Mouse (Mus musculus) hindbrain, embryonic 11.5 days (tissue): ENCODE data around the gene Apoc3. TPM values are rescaled to one million over a fixed set of nuclear protein-coding genes. Genes with fewer than 3 reads are reported as not detected.

Source experiments
- ATAC-seq: fragments of 200-750 bp; cut with Nextera tagmentation; 2 replicates; pipeline ENCODE4 v1.8.0; 2017; ENCODE audit warnings: mild to moderate bottlenecking, moderate TSS enrichment, moderate library complexity; ENCODE audit not compliant: low FRiP score
- DNase-seq: peaks from one replicate; pipeline ENCODE4 v3.0.0-alpha.2; 2015; ENCODE audit warnings: low spot score
- H3K27ac ChIP-seq: fragments of 300-500 bp; sonication (generic); 2 replicates; pipeline ENCODE4 v1.5.1; 2014; ENCODE audit warnings: mild to moderate bottlenecking, low read depth, low read length
- H3K27me3 ChIP-seq: fragments of 300-500 bp; sonication (generic); 2 replicates; pipeline ENCODE4 v1.6.1; 2014; ENCODE audit warnings: mild to moderate bottlenecking, low read length, moderate library complexity, mixed read lengths; ENCODE audit not compliant: control insufficient read depth, insufficient read depth
- H3K36me3 ChIP-seq: fragments of 300-500 bp; sonication (generic); 2 replicates; pipeline ENCODE4 v1.6.1; 2014; ENCODE audit warnings: mild to moderate bottlenecking, low read length, moderate library complexity, mixed read lengths; ENCODE audit not compliant: control insufficient read depth, insufficient read depth
- H3K4me1 ChIP-seq: fragments of 300-500 bp; sonication (generic); replicated peaks from 2 replicates; pipeline ENCODE4 v1.6.1; 2014; ENCODE audit warnings: low read length, mixed read lengths; ENCODE audit not compliant: control insufficient read depth, insufficient read depth
- H3K4me2 ChIP-seq: fragments of 300-500 bp; sonication (generic); replicated peaks from 2 replicates; pipeline ENCODE4 v1.6.1; 2014; ENCODE audit warnings: mild to moderate bottlenecking, low read depth, low read length
- H3K4me3 ChIP-seq: fragments of 300-500 bp; sonication (generic); 2 replicates; pipeline ENCODE4 v1.5.1; 2014; ENCODE audit warnings: low read depth, low read length
- H3K9ac ChIP-seq: fragments of 300-500 bp; sonication (generic); 2 replicates; pipeline ENCODE4 v1.6.1; 2014; ENCODE audit warnings: low read depth, low read length
- H3K9me3 ChIP-seq: fragments of 300-500 bp; sonication (generic); 2 replicates; pipeline ENCODE4 v1.6.1; 2016; ENCODE audit warnings: low read length; ENCODE audit not compliant: control insufficient read depth
- WGBS: fragments of 180-500 bp; shearing (Covaris S2); extraction: QIAGEN DNeasy Blood & Tissue Kit; methylation state at CpG from one replicate; pipeline ENCODE4 v1.1.7; 2014; 5-methylcytosine and 5-hydroxymethylcytosine counted together
- polyA plus RNA-seq: library from polyadenylated mRNA; unstranded; fragments of >200 nt; fragmentation: Nextera tagmentation; extraction: Ambion mirVana; gene quantifications from 2 replicates; pipeline ENCODE4 v1.2.1, GENCODE M21; 2014

Gene Apoc3
- polyA plus RNA-seq, 1 experiment from 2014 or later, result not detected

GRCm38 (mm10) chr9:46240526-46241153, 5.2 kb upstream of the Apoc3 start, which contains the start of gene Apoa4:
TSS of gene Apoa4 (plus strand) at chr9:46240696.
- Histone ChIP-seq H3K9me3 (no peaks in the 10 kb centered on the region), H3K9ac (no peak within 1 kb of the TSS), H3K4me3 (no peak within 1 kb of the TSS), H3K27ac (no peak within 1 kb of the TSS), H3K27me3 (no peaks in the 10 kb centered on the region), H3K36me3 (no peaks in the 10 kb centered on the region), H3K4me2 (no peak within 1 kb of the TSS), H3K4me1 (no peaks in the 10 kb centered on the region)
- WGBS, result 62% methylated on average over 7 of the region's 7 CpGs
- no peak for DNase-seq
- no peak for ATAC-seq

DNA sequence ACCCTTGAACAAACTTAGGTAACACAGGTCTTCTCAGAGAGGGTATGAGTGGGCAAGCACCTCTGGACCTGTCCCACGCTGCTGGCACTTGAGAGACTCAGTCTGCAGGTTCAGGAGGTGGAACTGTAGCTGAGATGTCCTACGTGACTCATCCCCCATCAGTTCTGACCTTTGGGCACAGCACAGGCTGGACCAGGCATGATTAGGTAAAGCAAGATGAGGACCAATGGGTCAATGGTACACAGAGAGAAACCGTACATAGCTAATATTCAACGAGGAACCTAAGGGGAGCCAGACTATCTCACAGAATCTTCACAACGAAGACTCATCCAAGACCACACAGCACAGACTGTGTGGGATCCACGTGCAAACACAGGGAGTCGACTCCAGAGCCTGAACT, 3.4 kb upstream of the Apoc3 start:
- Histone ChIP-seq H3K4me2 (no peak overlapping the region), H3K36me3 (no peaks in the 10 kb centered on the region), H3K9ac (no peak overlapping the region), H3K4me1 (no peaks in the 10 kb centered on the region), H3K27me3 (no peaks in the 10 kb centered on the region), H3K4me3 (no peak overlapping the region), H3K9me3 (no peaks in the 10 kb centered on the region), H3K27ac (no peak overlapping the region)
- ATAC-seq (no peak), DNase-seq (no peak)
- 92% methylated on average over 7 of the region's 7 CpGs for WGBS

- ATAC-seq (no peak), DNase-seq (no peak)
- Histone ChIP-seq H3K4me3 (no peak overlapping the region), H3K4me1 (no peaks in the 10 kb centered on the region), H3K4me2 (no peak overlapping the region), H3K27me3 (no peaks in the 10 kb centered on the region; the same call in 1 of the 2 replicates), H3K27ac (no peak overlapping the region), H3K9ac (no peak overlapping the region), H3K9me3 (no peaks in the 10 kb centered on the region), H3K36me3 (no peaks in the 10 kb centered on the region)
- 68% methylated on average over 4 of the region's 4 CpGs for whole genome bisulfite sequencing
These were observed 213 bp upstream of the Apoc3 start for GRCm38 (mm10) chr9:46235649-46236048.

DNA sequence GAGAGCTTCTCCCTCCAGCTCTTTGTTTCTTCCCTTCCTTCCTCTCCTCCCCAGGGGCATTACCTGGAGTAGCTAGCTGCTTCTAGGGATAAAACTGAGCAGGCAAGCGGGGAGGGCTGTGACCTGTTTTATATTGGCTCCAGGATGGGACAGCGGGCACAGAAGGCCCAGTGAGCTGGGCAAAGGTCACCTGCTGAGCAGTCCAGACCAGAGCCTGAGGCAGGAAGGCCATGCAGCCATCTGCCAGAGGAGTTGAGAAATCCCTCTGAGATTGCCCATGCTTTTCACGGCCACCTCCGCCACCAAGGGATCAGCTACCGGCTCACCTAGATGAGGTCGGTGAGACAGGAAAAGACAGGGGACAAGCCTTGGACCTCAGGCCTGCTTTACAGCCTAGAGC, 240 bp downstream of the Apoc3 start:
- Histone ChIP-seq H3K27me3 (no peaks in the 10 kb centered on the region; the same call in 1 of the 2 replicates), H3K4me2 (no peak overlapping the region), H3K27ac (no peak overlapping the region), H3K4me1 (no peaks in the 10 kb centered on the region), H3K4me3 (no peak overlapping the region), H3K9ac (no peak overlapping the region), H3K36me3 (no peaks in the 10 kb centered on the region), H3K9me3 (no peaks in the 10 kb centered on the region)
- 85% methylated on average over 6 of the region's 6 CpGs for WGBS
- ATAC-seq, result no peak
- DNase-seq, result no peak

GRCm38 (mm10) chr9:46230450-46230975, 4.9 kb downstream of the Apoc3 start:
- peak overlapping the region; percentile 55 for H3K9ac ChIP-seq
- H3K9me3 ChIP-seq, result no peaks in the 10 kb centered on the region
- H3K4me2 ChIP-seq, result peak overlapping the region; percentile 62
- H3K4me1 ChIP-seq, result no peaks in the 10 kb centered on the region
- H3K27ac ChIP-seq, result no peak overlapping the region
- H3K36me3 ChIP-seq, result no peaks in the 10 kb centered on the region
- ATAC-seq (0 out of 2 replicates have a peak, but pooled peaks have one; percentile 22), DNase-seq (no peak)
- H3K4me3 ChIP-seq, result peak overlapping the region; percentile 33
- WGBS, result 25% methylated on average over 13 of the region's 13 CpGs
- no peaks in the 10 kb centered on the region; the same call in 1 of the 2 replicates for H3K27me3 ChIP-seq

DNA sequence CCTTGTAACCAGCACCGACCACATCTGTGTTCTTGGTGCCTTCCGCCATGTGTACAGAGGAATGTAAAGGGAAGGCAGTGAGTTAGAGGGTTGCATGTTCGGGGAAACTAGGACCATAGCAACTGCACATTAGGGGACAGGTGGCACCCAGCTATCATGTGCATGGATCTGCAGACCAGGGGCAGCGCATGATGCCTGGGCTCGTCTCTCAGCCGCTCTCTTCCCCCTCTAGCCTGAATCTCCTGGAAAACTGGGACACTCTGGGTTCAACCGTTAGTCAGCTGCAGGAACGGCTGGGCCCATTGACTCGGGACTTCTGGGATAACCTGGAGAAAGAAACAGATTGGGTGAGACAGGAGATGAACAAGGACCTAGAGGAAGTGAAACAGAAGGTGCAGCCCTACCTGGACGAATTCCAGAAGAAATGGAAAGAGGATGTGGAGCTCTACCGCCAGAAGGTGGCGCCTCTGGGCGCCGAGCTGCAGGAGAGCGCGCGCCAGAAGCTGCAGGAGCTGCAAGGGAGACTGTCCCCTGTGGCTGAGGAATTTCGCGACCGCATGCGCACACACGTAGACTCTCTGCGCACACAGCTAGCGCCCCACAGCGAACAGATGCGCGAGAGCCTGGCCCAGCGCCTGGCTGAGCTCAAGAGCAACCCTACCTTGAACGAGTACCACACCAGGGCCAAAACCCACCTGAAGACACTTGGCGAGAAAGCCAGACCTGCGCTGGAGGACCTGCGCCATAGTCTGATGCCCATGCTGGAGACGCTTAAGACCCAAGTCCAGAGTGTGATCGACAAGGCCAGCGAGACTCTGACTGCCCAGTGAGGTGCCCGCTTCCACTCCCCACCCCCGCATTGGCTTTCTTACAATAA, 5.6 kb downstream of the Apoc3 start:
- H3K4me2 ChIP-seq, result peak overlapping the region; percentile 62
- no peaks in the 10 kb centered on the region for H3K36me3 ChIP-seq
- DNase-seq, result peak; percentile 86
- peak; percentile 84 for ATAC-seq
- H3K27ac ChIP-seq, result no peak overlapping the region
- 16% methylated on average over 37 of the region's 37 CpGs for WGBS
- no peaks in the 10 kb centered on the region; the same call in 1 of the 2 replicates for H3K27me3 ChIP-seq
- no peaks in the 10 kb centered on the region for H3K4me1 ChIP-seq
- peak overlapping the region; percentile 55 for H3K9ac ChIP-seq
- peak overlapping the region; percentile 33 for H3K4me3 ChIP-seq
- H3K9me3 ChIP-seq, result no peaks in the 10 kb centered on the region

DNA sequence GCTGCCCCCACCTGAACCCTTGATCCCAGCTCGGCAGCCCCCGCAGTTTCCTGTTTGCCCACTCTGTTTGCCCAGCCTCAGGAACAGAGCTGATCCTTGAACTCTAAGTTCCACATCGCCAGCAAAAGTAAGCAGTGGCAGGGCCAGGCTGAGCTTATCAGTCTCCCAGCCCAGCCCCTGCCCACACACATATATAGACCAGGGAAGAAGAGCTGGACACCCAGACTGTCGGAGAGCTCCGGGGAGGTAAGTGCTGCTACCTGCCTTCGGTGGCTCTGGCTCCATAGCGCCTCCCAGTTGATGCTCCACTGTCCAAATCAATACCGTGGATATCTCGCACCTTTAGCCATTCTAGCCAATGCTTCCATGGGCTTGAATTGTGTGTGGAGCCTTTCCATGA, 6.9 kb downstream of the Apoc3 start, which contains the start of gene Apoa1:
Apoa1 (plus strand) TSS at position 90 of the 400 bp plus-strand sequence.
- DNase-seq, result no peak
- H3K9me3 ChIP-seq, result no peaks in the 10 kb centered on the region
- no peak within 1 kb of the TSS for H3K4me3 ChIP-seq
- H3K4me1 ChIP-seq, result no peaks in the 10 kb centered on the region
- no peak within 1 kb of the TSS for H3K4me2 ChIP-seq
- 68% methylated on average over 9 of the region's 9 CpGs for WGBS
- no peaks in the 10 kb centered on the region for H3K36me3 ChIP-seq
- no peak for ATAC-seq
- no peak within 1 kb of the TSS for H3K27ac ChIP-seq
- H3K9ac ChIP-seq, result no peak within 1 kb of the TSS
- H3K27me3 ChIP-seq, result no peaks in the 10 kb centered on the region; the same call in 1 of the 2 replicates

GRCm38 (mm10) chr9:46227064-46227614, 8.3 kb downstream of the Apoc3 start:
- 92% methylated on average over 3 of the region's 3 CpGs for WGBS
- no peaks in the 10 kb centered on the region for H3K4me1 ChIP-seq
- DNase-seq (no peak), ATAC-seq (no peak)
- H3K27ac ChIP-seq, result no peak overlapping the region
- H3K9ac ChIP-seq, result no peak overlapping the region
- H3K27me3 ChIP-seq, result no peaks in the 10 kb centered on the region; the same call in 1 of the 2 replicates
- no peaks in the 10 kb centered on the region for H3K9me3 ChIP-seq
- H3K36me3 ChIP-seq, result no peaks in the 10 kb centered on the region; the same call in 1 of the 2 replicates
- H3K4me3 ChIP-seq, result no peak overlapping the region
- no peak overlapping the region for H3K4me2 ChIP-seq
